Mouse (Mus musculus): ENCODE results near the gene Ooep.
"Not testable (repeated sequence)": the region's sequence is repeated elsewhere in the genome, so short reads cannot be mapped to it uniquely, and the experiment has no call there.

Gene Ooep

DNA sequence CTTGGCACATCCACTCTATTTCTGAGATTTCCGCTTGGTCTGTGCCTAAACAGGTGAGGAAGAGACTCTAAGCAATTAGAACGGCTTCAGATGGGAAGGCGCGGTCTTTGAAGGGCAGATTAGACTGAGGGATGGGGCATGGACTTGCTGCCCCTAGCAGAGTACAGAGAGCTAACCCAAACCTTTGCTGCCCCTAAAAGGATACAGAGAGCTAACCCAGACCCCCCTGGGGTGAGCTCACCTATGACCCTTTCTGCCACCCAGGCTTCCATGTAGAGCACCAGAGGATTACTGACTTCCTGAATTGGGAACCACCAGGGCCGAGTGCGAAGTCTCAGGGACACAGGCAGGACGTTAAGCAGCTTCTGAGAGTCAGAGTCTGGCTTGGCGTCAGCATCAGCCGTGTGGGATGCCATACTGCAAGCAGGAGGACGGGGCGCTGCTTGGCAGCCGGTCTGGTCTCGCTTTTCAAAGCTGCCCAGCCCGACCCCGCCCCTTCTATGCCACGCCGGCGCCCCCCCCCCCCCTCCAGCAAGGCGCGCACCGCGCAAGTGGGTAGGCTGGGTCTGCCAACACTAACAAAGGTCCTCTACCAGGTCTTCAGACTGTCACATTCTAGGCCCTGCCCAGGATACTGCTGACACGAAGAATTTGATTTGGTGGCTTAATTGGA, at the start of gene Ooep:
Ooep (minus strand) TSS at position 613 of the 673 bp plus-strand sequence.
- peak; percentile 17 for DNase-seq

GRCm38 (mm10) chr9:78428185-78428584, 49.7 kb upstream of the Ooep start:
- no peak for DNase-seq

DNA sequence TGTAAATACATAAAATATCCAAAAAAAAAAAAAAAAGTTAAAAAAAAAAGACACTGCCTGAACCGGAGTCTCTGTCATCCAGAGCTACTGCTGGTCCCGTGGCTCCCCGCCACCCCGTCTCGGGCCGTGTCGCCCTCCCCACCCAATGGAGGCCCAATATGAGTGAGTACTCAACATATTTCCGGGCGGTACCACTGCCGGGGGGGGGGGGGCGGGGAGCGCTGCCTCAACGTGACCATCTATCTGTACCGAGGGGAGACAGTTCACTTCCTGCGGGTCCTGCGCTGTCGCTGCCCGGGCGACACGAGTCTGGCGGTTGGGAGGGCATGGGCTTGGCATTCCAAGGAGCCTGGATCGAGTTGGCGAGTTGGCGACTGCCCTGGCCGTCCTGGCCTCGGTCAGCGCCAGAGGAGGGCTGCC, 48.8 kb upstream of the Ooep start:
- peak; percentile 13 for DNase-seq

DNA sequence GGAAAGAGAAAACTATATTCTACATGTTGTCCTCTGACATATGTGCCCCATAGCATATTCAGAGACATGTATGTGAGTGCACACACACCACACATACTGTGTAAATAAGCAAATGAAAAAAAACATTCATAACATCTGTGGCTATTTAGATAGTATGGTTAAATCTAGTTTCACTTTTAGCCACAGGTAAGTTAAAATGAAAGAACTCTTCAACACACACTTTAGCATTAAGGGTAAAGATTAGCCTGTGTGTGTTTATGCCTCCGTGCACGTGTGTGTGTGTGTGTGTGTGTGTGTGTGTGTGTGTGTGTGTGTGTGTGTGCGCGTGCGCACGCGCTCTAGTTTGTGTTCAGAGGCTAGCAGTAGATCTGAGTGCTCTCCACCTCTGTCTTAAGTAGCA, 23.1 kb upstream of the Ooep start:
- DNase-seq, result no peak

DNA sequence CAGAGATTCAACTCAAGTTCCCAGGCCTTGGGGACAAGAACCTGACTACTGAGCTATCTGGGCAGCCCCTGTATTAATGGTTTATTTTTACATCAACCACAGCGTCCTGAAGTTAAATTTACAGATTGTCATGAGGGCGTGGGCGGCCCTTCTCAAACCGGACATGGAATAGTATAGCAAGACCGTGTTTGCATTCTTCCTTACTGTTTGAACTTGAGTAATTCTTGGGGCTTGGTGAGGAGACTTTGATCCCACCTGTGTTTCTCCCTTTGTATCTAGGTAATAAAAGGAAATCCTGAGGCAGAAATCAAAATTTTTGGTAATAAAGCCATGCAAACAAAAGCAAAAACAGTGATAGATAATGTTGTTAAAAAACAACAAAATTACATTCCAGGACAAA, 22.0 kb upstream of the Ooep start:
- no peak for DNase-seq

DNA sequence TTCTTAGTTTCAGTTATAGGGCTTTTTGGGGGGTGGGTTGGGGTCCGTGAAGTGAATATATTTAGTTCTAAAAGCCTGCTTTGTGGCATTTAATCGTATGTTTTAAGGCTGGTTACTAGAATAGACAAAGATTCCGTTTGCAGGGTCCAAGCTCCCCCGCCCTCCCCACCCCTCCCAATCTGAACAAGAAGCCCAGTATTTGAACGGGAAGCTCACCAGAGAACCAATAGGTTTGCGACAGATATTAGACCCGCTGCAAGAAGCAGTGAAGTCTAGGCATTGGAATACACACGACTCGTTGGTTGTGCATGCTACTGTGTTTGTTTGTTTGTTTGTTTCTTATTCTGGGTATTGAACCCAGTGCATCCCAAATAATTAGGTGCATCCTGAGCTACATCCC, 18.0 kb upstream of the Ooep start:
- DNase-seq, result no peak

DNA sequence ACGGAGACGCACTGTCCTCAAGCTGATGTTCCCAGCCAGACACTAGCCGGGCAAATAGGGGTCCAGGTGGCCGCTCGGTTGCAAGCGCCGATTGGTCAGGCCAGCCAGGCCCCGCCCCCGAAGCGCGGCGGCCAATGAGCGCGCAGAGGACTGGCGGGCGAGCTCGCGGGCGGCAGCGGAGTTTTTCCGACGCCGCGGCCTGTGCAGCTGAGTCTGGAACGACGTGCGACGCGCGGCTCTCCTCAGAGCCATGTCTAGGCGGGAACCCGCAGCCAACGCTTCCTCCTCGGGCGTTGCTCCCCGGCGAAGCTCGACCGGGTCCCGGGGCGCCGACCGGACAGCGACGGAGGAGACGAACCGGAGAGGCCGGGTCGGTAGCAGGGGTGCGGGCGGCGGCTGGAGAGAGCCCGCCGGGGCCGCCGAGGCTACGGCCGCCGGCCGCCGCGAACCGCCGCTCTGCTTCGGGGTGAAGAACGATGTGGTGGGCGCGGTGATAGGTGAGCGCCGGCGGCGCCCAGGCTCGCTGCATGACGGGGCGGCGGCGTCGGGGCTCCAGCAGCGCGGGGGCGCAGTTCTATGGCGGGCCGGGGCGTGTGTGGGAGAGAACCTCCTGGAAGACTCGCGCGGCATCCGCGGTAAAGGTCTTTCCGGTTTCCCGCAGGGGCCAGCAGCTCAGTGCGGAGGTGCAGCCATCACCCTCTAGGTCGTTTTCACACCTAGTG, 17.3 kb upstream of the Ooep start, which contains the start of gene Ddx43:
Ddx43 (plus strand) TSS at position 148 of the 722 bp plus-strand sequence.
- DNase-seq, result peak; percentile 32

GRCm38 (mm10) chr9:78395244-78395629, 16.7 kb upstream of the Ooep start:
- no peak for DNase-seq

- DNase-seq, result no peak
Observed at GRCm38 (mm10) chr9:78394602-78395001, 16.1 kb upstream of the Ooep start.

DNA sequence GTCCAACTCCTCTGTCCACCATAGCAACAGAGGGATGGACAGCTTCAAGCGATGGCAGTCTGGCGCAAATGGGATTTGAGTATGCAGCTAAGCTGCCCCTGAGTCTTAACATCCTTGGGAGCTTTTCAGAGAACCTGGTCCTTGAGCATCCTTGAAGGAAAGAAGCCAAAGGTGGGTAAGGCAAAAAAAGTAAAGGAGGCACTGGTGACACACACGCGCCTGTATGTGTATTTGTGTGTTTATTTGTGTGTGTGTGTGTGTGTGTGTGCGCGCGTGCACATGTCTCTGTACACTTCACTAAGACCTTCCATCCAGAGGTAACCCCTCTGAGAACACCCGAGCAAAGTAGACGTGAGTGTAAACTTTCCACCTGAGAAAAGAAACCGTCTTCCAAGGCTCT, 15.2 kb upstream of the Ooep start:
- no peak for DNase-seq

DNA sequence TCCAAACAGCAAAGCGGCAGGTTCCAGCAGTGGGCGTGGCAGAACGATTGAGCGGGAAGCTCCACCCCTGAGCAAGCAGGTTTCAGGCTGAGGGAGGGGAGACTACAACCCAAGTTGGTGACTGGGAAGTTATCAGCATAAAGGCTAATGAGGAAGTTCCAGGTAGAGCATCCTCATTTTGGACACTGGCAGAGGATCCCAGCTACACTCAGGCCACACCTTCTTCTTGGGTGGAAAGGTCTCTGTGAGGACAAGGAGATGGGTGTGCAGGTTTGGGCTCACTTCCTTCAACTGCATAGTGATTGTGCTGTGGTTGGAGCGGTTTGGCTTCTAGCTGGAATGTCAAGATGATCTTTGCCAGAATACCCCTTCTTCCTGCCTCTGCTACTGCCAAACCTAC, 11.5 kb upstream of the Ooep start:
- no peak for DNase-seq

GRCm38 (mm10) chr9:78386947-78387346, 8.4 kb upstream of the Ooep start:
- no peak for DNase-seq

DNA sequence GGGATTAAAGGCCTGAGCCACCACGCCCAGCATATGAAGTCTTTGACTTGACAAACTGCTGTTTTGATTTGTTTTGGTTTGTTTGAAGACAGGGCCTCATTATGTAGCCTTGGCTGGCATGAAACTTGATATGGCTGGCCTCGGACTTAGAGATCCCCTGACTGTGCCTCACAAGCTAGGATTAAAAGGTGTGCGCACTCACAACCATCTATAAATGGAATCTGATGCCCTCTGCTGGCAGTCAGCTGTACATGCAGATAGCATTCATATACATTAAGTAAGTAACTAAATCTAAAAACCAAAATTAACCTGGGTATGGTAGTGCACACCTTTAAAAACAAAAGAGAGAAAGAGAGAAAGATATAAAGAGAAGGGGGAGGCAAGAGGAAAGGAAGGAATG, 7.4 kb upstream of the Ooep start:
- peak; percentile 19 for DNase-seq

DNA sequence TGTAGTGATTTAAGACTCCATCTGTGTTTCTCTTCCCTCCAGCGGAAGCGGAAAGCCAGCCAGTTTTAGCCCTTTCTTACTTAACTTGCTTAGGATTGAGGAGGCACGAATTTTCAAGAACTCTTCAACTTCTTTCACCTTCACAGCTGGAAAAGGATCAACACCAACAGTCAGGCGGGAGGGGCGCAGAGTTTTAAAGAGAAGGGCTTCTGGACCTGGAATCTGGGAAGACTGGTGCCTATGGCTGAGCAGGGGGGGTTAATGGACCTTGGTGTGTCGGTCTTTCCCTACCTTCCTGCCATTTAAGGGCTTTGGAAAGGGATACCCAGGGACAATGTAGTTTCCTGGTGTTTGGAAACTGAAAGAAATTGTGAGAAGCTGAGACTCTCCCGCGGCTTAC, 979 bp downstream of the Ooep start:
- no peak for DNase-seq

DNA sequence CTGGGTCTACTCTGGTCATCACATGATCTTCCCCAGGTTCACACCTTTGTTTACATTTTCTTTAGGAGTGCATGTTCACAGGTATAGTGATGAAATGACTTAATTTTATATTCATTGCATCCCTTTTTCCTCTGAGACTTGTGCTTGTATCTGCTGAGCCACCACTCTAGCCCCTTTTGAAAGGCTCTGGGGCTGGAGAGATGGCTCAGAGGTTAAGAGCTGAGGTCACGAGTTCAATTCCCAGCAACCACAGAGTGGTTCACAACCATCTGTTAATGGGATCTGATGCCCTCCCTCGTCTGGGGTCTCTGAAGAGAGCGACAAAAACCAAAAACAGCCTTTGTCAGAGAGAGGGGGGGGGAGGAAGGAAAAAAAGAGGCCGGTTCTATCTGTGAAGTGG, 3.0 kb downstream of the Ooep start:
- DNase-seq, result no peak

DNA sequence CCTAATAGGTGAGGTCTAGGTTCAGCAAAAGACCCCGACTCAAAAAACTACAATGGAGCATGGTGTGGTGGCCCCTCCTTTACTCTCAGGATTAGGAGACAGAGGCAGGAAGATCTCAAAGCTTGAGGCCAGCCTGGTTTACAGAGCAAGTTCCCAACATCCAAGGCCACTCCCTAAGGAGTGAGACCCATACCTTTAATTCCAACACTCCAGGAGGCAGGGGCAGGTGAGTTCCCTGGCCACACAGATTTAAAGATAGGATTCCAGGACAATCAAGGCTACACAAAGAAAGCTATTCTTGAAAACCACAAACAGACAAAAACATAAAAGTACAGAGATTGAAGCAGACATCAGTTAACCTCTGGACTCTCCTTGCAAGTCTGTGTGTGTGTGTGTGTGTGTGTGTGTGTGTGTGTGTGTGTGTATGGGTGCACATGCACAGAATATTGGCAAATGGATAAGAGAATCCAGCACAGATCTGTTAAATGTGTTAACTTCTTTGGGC, 3.6 kb downstream of the Ooep start:
- no peak for DNase-seq

- DNase-seq, result no peak
Observed at GRCm38 (mm10) chr9:78374397-78374796, 4.1 kb downstream of the Ooep start.

GRCm38 (mm10) chr9:78372827-78373504, 5.6 kb downstream of the Ooep start:
- no peak for DNase-seq

DNA sequence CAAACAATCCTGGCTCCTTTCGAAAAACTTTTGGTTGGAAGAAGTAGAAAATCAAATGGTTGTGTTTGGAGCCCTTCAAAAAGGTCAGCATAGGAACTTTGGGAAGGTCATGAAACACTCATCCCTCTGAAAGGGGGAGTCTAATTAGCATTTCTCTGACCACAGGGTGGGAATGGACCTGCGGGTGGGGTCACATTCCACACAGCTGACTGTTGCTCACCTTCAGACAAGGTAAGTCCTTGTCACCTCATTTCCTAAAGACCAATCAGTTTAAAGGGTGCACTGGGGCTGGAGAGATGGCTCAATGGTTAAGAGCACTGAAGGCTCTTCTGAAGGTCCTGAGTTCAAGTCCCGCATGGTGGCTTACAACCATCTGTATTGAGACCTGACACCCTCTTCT, 7.1 kb downstream of the Ooep start:
- no peak for DNase-seq

DNA sequence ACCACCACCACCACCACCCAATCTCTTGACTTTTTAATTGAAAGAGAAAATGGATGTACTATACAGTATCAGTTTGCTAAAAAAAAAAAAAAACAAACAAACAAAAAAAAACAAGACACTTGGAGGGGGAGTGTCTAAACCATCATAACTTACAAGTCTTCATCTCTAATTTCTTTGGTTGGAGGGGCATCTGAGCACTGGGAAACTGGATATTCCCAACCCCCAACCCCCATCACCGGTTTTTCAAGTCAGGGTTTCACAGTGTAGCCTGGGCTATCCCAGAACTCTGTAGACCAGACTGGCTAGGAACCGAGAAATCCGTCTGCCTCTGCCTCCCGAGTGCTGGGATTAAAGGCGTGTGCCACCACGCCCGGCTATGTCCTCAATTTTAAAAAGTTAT, 8.7 kb downstream of the Ooep start:
- DNase-seq, result no peak

DNA sequence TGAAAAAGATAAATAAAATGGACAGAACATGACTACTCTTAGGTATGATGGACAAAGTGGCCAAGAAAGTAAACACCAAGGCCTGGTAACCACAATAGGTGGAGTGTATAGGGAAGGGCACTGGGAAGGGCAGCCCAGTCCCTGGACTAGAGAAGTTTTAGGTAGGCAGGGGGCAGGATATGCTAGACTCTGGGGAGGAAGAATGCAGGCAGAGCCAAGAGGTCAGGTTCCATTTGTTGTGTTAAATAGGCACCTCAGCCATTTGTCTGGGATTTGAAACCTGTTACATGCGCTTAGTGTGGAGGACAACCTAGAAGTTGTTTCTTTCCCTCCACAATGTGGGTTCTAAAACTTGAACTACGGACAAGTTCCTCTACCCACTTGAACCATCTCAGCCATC, 9.2 kb downstream of the Ooep start:
- DNase-seq, result no peak

DNA sequence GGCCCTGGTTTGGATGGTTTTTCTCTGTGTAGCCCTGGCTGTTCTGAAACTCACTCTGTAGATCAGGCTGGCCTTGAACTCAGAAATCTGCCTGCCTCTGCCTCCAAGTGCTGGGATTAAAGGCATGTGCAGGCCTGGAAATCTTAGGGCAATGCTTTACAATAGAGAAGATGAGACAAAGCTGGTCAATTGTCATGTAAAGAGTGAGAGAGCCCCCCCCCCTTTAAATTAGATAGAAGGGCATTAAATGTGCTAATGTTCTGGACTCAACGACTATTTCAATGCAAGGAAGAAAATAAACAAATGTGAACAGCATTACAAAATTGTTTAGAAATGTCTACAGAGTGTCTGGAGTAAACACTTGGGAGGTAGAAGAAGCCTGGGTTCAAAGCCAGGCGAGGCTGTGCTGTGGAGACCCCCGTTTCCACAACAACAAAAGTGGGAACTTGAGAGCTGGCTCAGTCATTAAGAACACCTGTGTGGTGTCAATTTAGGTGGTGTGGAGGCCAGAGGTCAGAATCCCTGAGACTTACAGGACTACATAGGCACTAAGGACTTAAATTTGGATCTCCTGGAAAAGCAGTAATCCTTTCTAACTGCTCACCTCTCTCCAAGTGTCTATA, 9.7 kb downstream of the Ooep start:
- no peak for DNase-seq

- DNase-seq, result not testable (repeated sequence)
Observed at GRCm38 (mm10) chr9:78367959-78368358, 10.6 kb downstream of the Ooep start, which contains the start of gene Dppa5a. Gene Dppa5a, minus strand, starts transcription at chr9:78368177.

All from lung, postnatal 10 days (tissue).